Comparison of ENCODE assay signal across 8 mouse cellular contexts in the genomic region with DNA sequence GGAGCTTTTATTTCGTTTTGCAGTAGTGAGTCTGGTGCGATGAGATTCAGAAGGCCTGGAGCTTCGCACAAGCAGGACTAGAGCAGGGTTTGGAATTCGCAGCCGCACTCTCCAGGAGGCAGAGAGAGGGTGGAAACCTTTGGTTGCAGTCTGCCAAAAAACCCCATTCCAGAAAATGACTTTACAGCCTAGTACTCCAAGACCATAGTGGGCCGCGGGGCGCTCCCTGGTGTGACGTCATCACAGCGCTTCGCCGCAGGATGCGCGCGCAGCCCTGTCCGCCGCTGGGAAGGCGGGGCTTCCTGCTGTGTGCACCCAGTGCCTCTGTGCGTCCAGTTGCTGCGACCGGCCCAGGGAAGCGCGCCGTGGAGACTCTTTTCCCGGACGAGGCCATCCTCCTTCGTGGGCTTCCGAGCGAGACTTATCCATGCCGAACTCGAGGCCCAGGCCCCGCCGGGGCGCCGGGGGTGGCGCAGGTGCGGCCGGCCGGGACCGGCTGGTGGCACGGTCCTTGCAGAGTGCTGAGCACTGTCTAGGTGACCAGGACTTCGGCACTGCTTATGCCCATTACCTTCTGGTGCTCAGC. TPM values are rescaled to one million over a fixed set of nuclear protein-coding genes. Genes with fewer than 3 reads are reported as not detected.
DNase-seq lines count a peak whose midpoint lies in the region; ATAC-seq lines count a peak whose summit lies in the region.

A gene (plus strand): TSS at position 277 of the 586 bp plus-strand sequence.

- peak; percentile 96 for ATAC-seq in inflammation-experienced regulatory T-cells, adult 6 months
- peak; percentile 93 for ATAC-seq in megakaryocyte-erythroid progenitor cell, adult 5-6 weeks (replicated peaks; ENCODE audit: low FRiP score, low TSS enrichment, poor library complexity, severe bottlenecking)

- intact Hi-C loops in gastrocnemius, postnatal 14 days (cut with DNase I; ENCODE audit: low total_unique reads): no loop called here
- intact Hi-C loops in left cerebral cortex, postnatal 10 days (cut with DNase I): no loop called here

- DNase-seq in adipocyte (ENCODE audit: low spot score): peak; percentile 85
- peak; percentile 96 for DNase-seq in embryo, embryonic 10 days (ENCODE audit: low spot score)
- peak; percentile 94 for DNase-seq in gastrocnemius, postnatal 14 days
- DNase-seq in left cerebral cortex, postnatal 10 days (ENCODE audit: extremely low spot score in 1 of 2, low spot score in 2 of 2): peak; percentile 89 to 95
- peak; percentile 94 for DNase-seq in right cerebral cortex, postnatal 25 days
- DNase-seq in urinary bladder, postnatal 4 days (ENCODE audit: low spot score in 2 of 2): peak; percentile 93 to 95

RNA-seq across cellular contexts. Expression of the gene that starts here (rescaled TPM):
- 1 to 10 TPM; 9.0 to 9.1 TPM for total RNA-seq in gastrocnemius, postnatal 14 days (2021)
- polyA plus RNA-seq in inflammation-experienced regulatory T-cells, adult 6 months (2017; shearing (Covaris generic)): 10 to 100 TPM; 12.6 to 16.6 (median 14.3) TPM
- 10 to 100 TPM; 25.5 to 29.2 TPM for total RNA-seq in left cerebral cortex, postnatal 10 days (2021)
- 24.1 and 28.9 TPM in 2 replicates for total RNA-seq in megakaryocyte-erythroid progenitor cell, adult 5-6 weeks (2014; fragmentation: Nextera tagmentation)
- total RNA-seq in megakaryocyte-erythroid progenitor cell, adult 5-6 weeks (2017): 26.1 and 31.2 TPM in 2 replicates

Comparison
In these comparisons a context has a peak if more than half of its experiments do, and no peak if none do; other contexts are left out.
1. Peak in every context shown above with its lines: DNase-seq and ATAC-seq.